Mouse (Mus musculus): ENCODE measurements around the gene Gm5741. TPM values are rescaled to one million over a fixed set of nuclear protein-coding genes. Genes with fewer than 3 reads are reported as not detected.
"Not testable (repeated sequence)": the region's sequence is repeated elsewhere in the genome, so short reads cannot be mapped to it uniquely, and the experiment has no call there.

The Gm5741 gene
- polyA plus RNA-seq, 1 experiment = not detected

GRCm38 (mm10) chr8:85088771-85089170 lies 21.0 kb upstream of the Gm5741 start:
- Histone ChIP-seq H3K27me3 (ENCODE audit: control insufficient read depth, insufficient read depth, insufficient read length) (no peaks in the 10 kb centered on the region), H3ac (ENCODE audit: control insufficient read depth, insufficient read length, low read depth) (no peak overlapping the region), H3K79me3 (ENCODE audit: low read depth) (peaks cover 2% of the 10 kb centered on the region), H3K36me3 (ENCODE audit: control insufficient read depth, insufficient read depth) (peaks cover 19% of the 10 kb centered on the region), H3K4me3 (ENCODE audit: insufficient read depth, poor library complexity, severe bottlenecking) (no peak overlapping the region), H3K79me2 (ENCODE audit: control insufficient read depth, insufficient read depth) (no peaks in the 10 kb centered on the region)
- TF ChIP-seq FOSL1 (IDR thresholded peaks at IDR 0.05; ENCODE audit: insufficient read depth, low read length, poor library complexity, severe bottlenecking) = no peak
- TF ChIP-seq CTCF (IDR thresholded peaks at IDR 0.05; ENCODE audit: control insufficient read depth, insufficient read depth, insufficient read length) = no peak
- no peak for TF ChIP-seq MAX (IDR thresholded peaks at IDR 0.05)
- TF ChIP-seq CEBPB (IDR thresholded peaks at IDR 0.05; ENCODE audit: low read depth) = no peak
- TF ChIP-seq USF1 (IDR thresholded peaks at IDR 0.05; ENCODE audit: low read depth) = no peak
- no peak for TF ChIP-seq MYOG (IDR thresholded peaks at IDR 0.05; ENCODE audit: control insufficient read depth, extremely low read depth, insufficient read length)
- no peak for TF ChIP-seq MYOD1 (IDR thresholded peaks at IDR 0.05; ENCODE audit: control insufficient read depth, insufficient read length, low read depth)

GRCm38 (mm10) chr8:85086238-85086637 lies 18.5 kb upstream of the Gm5741 start:
- Histone ChIP-seq H3ac (ENCODE audit: control insufficient read depth, insufficient read length, low read depth) (no peak overlapping the region), H3K79me3 (ENCODE audit: low read depth) (peaks cover 7% of the 10 kb centered on the region), H3K4me3 (ENCODE audit: insufficient read depth, poor library complexity, severe bottlenecking) (no peak overlapping the region), H3K36me3 (ENCODE audit: control insufficient read depth, insufficient read depth) (peaks cover 11% of the 10 kb centered on the region), H3K27me3 (ENCODE audit: control insufficient read depth, insufficient read depth, insufficient read length) (no peaks in the 10 kb centered on the region), H3K79me2 (ENCODE audit: control insufficient read depth, insufficient read depth) (peaks cover 6% of the 10 kb centered on the region)
- TF ChIP-seq USF1 (IDR thresholded peaks at IDR 0.05; ENCODE audit: low read depth) = no peak
- no peak for TF ChIP-seq CTCF (IDR thresholded peaks at IDR 0.05; ENCODE audit: control insufficient read depth, insufficient read depth, insufficient read length)
- no peak for TF ChIP-seq CEBPB (IDR thresholded peaks at IDR 0.05; ENCODE audit: low read depth)
- TF ChIP-seq MYOG (IDR thresholded peaks at IDR 0.05; ENCODE audit: control insufficient read depth, extremely low read depth, insufficient read length) = no peak
- TF ChIP-seq MAX (IDR thresholded peaks at IDR 0.05) = no peak

DNA sequence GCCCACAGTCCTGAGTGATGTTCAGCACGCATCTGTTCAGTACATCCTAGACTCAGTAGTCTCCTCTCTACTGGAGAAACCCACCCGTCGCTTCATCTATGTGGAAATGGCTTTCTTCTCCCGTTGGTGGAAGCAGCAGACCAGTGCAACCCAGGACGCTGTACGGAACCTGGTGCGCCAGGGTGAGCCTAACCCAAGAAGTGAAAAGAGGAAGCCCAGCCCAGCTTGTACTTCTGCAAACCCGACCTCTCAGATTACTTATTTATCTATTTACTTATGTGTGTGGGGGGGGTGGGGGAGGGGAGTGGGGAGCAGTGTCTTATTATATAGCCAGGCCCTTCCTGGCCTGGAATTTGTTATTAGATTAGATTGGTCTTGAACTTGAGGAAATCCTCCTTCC lies 16.9 kb upstream of the Gm5741 start:
- Histone ChIP-seq H3K79me2 (ENCODE audit: control insufficient read depth, insufficient read depth) (peaks cover 21% of the 10 kb centered on the region), H3K79me3 (ENCODE audit: low read depth) (peaks cover 11% of the 10 kb centered on the region), H3K27me3 (ENCODE audit: control insufficient read depth, insufficient read depth, insufficient read length) (no peaks in the 10 kb centered on the region), H3K4me3 (ENCODE audit: insufficient read depth, poor library complexity, severe bottlenecking) (no peak overlapping the region), H3ac (ENCODE audit: control insufficient read depth, insufficient read length, low read depth) (no peak overlapping the region), H3K36me3 (ENCODE audit: control insufficient read depth, insufficient read depth) (peaks cover 11% of the 10 kb centered on the region)
- no peak for TF ChIP-seq USF1 (IDR thresholded peaks at IDR 0.05; ENCODE audit: low read depth)
- TF ChIP-seq MYOG (IDR thresholded peaks at IDR 0.05; ENCODE audit: control insufficient read depth, extremely low read depth, insufficient read length) = no peak
- no peak for TF ChIP-seq FOSL1 (IDR thresholded peaks at IDR 0.05; ENCODE audit: insufficient read depth, low read length, poor library complexity, severe bottlenecking)
- TF ChIP-seq MAX (IDR thresholded peaks at IDR 0.05) = no peak
- TF ChIP-seq CEBPB (IDR thresholded peaks at IDR 0.05; ENCODE audit: low read depth) = no peak
- no peak for TF ChIP-seq MYOD1 (IDR thresholded peaks at IDR 0.05; ENCODE audit: control insufficient read depth, insufficient read length, low read depth)
- no peak for TF ChIP-seq CTCF (IDR thresholded peaks at IDR 0.05; ENCODE audit: control insufficient read depth, insufficient read depth, insufficient read length)

DNA sequence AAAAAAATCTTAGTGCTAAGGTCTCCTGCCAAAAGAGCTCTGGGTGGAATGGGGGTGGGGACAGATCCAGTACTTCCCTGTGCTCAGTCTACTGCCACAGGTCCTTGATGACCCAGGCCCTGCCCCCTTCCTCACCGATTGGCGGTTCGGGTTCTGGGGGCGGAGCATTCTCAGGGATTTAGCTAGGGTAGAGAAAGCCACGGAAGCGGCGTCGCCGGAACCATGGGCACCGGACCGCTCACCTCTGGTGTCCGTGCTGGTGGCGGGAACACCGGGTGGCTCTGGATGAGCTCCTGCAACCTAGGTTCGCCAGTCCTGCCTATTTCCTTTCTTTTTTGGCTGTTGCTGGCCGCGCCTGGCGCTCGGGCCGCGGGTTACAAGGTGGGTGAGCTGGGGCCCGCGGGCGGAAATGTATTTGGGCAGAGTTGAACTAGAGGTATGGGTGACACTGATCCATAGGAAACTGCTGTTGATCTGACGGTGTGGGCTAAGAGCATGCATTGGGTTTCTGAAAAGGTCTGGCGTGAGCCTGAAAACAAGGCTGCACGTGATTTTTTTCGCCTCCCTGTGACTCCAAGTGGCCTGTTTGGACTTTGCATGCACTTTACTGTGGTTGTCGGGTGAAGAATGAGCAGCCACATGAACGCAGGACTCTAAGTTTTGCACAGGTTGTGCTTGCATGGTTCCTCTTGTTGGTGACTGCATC lies 15.5 kb upstream of the Gm5741 start, which contains the start of gene Man2b1:
Gene Man2b1 (plus strand): TSS at position 163 of the 706 bp plus-strand sequence.
- TF ChIP-seq MYOD1 (IDR thresholded peaks at IDR 0.05; ENCODE audit: control insufficient read depth, insufficient read length, low read depth) (no peak), USF1 (IDR thresholded peaks at IDR 0.05; ENCODE audit: low read depth) (peak; percentile 62), CTCF (IDR thresholded peaks at IDR 0.05; ENCODE audit: control insufficient read depth, insufficient read depth, insufficient read length) (no peak), MAX (IDR thresholded peaks at IDR 0.05) (no peak), MYOG (IDR thresholded peaks at IDR 0.05; ENCODE audit: control insufficient read depth, extremely low read depth, insufficient read length) (no peak), FOSL1 (IDR thresholded peaks at IDR 0.05; ENCODE audit: insufficient read depth, low read length, poor library complexity, severe bottlenecking) (no peak)
- peaks cover 15% of the 10 kb centered on the region for H3K79me3 ChIP-seq (ENCODE audit: low read depth)
- H3K4me3 ChIP-seq (ENCODE audit: insufficient read depth, poor library complexity, severe bottlenecking) = peak within 1 kb of the TSS; percentile 33
- no peaks in the 10 kb centered on the region for H3K27me3 ChIP-seq (ENCODE audit: control insufficient read depth, insufficient read depth, insufficient read length)
- peaks cover 24% of the 10 kb centered on the region for H3K36me3 ChIP-seq (ENCODE audit: control insufficient read depth, insufficient read depth)
- peak within 1 kb of the TSS; percentile 38 for H3ac ChIP-seq (ENCODE audit: control insufficient read depth, insufficient read length, low read depth)
- H3K79me2 ChIP-seq (ENCODE audit: control insufficient read depth, insufficient read depth) = peaks cover 26% of the 10 kb centered on the region

GRCm38 (mm10) chr8:85082169-85082568 lies 14.4 kb upstream of the Gm5741 start:
- peaks cover 26% of the 10 kb centered on the region for H3K79me2 ChIP-seq (ENCODE audit: control insufficient read depth, insufficient read depth)
- H3K4me3 ChIP-seq (ENCODE audit: insufficient read depth, poor library complexity, severe bottlenecking); H3ac ChIP-seq (ENCODE audit: control insufficient read depth, insufficient read length, low read depth); H3K27me3 ChIP-seq (ENCODE audit: control insufficient read depth, insufficient read depth, insufficient read length): not testable (repeated sequence)
- peaks cover 15% of the 10 kb centered on the region for H3K79me3 ChIP-seq (ENCODE audit: low read depth)
- H3K36me3 ChIP-seq (ENCODE audit: control insufficient read depth, insufficient read depth) = peaks cover 24% of the 10 kb centered on the region

DNA sequence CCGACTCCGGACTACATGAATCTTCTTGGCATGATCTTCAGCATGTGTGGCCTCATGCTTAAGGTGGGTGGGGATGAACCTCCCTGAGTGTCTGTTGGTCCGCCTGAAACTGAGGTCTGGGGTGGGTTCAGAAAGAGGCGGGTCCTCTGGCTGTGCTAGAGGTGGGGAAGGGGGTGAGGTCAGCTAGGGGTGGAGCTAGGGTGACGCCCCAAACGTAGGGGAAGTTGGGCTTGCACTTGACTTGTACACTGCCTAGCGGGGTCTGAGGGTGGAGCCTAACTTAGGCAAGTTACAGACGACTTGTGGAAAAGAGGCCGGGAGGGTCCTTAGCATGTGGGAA lies 13.4 kb upstream of the Gm5741 start, which contains the start of gene Wdr83:
Gene Wdr83 (minus strand): TSS at position 91 of the 340 bp plus-strand sequence.
- Histone ChIP-seq H3K79me3 (ENCODE audit: low read depth) (peaks cover 15% of the 10 kb centered on the region), H3K79me2 (ENCODE audit: control insufficient read depth, insufficient read depth) (peaks cover 26% of the 10 kb centered on the region), H3K27me3 (ENCODE audit: control insufficient read depth, insufficient read depth, insufficient read length) (no peaks in the 10 kb centered on the region), H3ac (ENCODE audit: control insufficient read depth, insufficient read length, low read depth) (peak within 1 kb of the TSS; percentile 83), H3K4me3 (ENCODE audit: insufficient read depth, poor library complexity, severe bottlenecking) (peak within 1 kb of the TSS; percentile 69), H3K36me3 (ENCODE audit: control insufficient read depth, insufficient read depth) (peaks cover 29% of the 10 kb centered on the region)
- TF ChIP-seq USF1 (IDR thresholded peaks at IDR 0.05; ENCODE audit: low read depth) (no peak), MAX (IDR thresholded peaks at IDR 0.05) (no peak)

Data from C2C12 (cell line).